Mouse (Mus musculus) CH12.LX (cell line): ENCODE measurements around the gene Iqgap3.

Experiments
- CTCF ChIP-seq, 2 experiments: IDR thresholded peaks in 1 of 2; conservative IDR thresholded peaks in 1 of 2; 2 replicates each; pipeline ENCODE4 v1.5.1; 2011 to 2012; ENCODE audit warnings: low read depth in 2 of 2, low read length in 2 of 2, improper control_type of control experiment in 1 of 2, inconsistent platforms in 1 of 2, mild to moderate bottlenecking in 1 of 2, moderate library complexity in 1 of 2
- ELF1 ChIP-seq: IDR thresholded peaks from 2 replicates; pipeline ENCODE4 v1.6.1; 2014; ENCODE audit warnings: low read depth, mild to moderate bottlenecking, inconsistent platforms, low read length, improper control_type of control experiment
- ETS1 ChIP-seq: conservative IDR thresholded peaks from 2 replicates; pipeline ENCODE4 v1.6.1; 2012; ENCODE audit warnings: low read depth, mild to moderate bottlenecking, inconsistent platforms, low read length, improper control_type of control experiment, moderate library complexity
- GABPA ChIP-seq: IDR thresholded peaks from 2 replicates; pipeline ENCODE4 v1.6.1; 2012; ENCODE audit warnings: low read depth, low read length, improper control_type of control experiment, inconsistent platforms; ENCODE audit not compliant: insufficient replicate concordance
- POLR2A ChIP-seq: IDR thresholded peaks from 2 replicates; pipeline ENCODE4 v1.6.1; 2011; ENCODE audit warnings: low read depth, mild to moderate bottlenecking, improper control_type of control experiment, low read length

GRCm38 (mm10) chr3:88121164-88122131, 39.7 kb downstream of the Iqgap3 start:
- no peak for TF ChIP-seq GABPA
- TF ChIP-seq CTCF (conservative IDR thresholded peaks at IDR 0.05 in 1 of 2, IDR thresholded peaks at IDR 0.05 in 1 of 2; ENCODE audit: low read depth in 2 of 2, low read length in 2 of 2): no peak
- no peak for TF ChIP-seq POLR2A
- no peak for TF ChIP-seq ETS1
- TF ChIP-seq ELF1: no peak
